Mouse (Mus musculus) liver, embryonic 15.5 days (tissue): ENCODE measurements at regions not wholly inside any gene's neighbourhood (a gene's known extent, or its start where the extent isn't known, plus 50 kb on each side); places are given as distances from the start of the nearest gene placed in this dataset.

Experiments
- ATAC-seq: fragments of 200-750 bp; cut with Nextera tagmentation; 2 replicates; pipeline ENCODE4 v1.8.0; 2017; ENCODE audit warnings: moderate number of reproducible peaks, mild to moderate bottlenecking, moderate library complexity; ENCODE audit not compliant: insufficient read depth
- H3K27ac ChIP-seq: fragments of 300-500 bp; sonication (generic); replicated peaks from 2 replicates; pipeline ENCODE4 v1.5.1; 2015; ENCODE audit warnings: mild to moderate bottlenecking, inconsistent platforms
- H3K27me3 ChIP-seq: fragments of 300-500 bp; sonication (generic); 2 replicates; pipeline ENCODE4 v1.6.1; 2015; ENCODE audit warnings: mild to moderate bottlenecking, inconsistent platforms
- H3K36me3 ChIP-seq: fragments of 300-500 bp; sonication (generic); replicated peaks from 2 replicates; pipeline ENCODE4 v1.6.1; 2015; ENCODE audit warnings: moderate library complexity, mild to moderate bottlenecking, inconsistent platforms
- H3K4me1 ChIP-seq: fragments of 300-500 bp; sonication (generic); replicated peaks from 2 replicates; pipeline ENCODE4 v1.6.1; 2015; ENCODE audit warnings: inconsistent platforms
- H3K4me2 ChIP-seq: fragments of 300-500 bp; sonication (generic); 2 replicates; pipeline ENCODE4 v1.6.1; 2015; ENCODE audit warnings: moderate library complexity, mild to moderate bottlenecking, inconsistent platforms
- H3K4me3 ChIP-seq: fragments of 300-500 bp; sonication (generic); replicated peaks from 2 replicates; pipeline ENCODE4 v1.5.1; 2015; ENCODE audit warnings: mild to moderate bottlenecking, inconsistent platforms
- H3K9ac ChIP-seq: fragments of 300-500 bp; sonication (generic); 2 replicates; pipeline ENCODE4 v1.6.1; 2015; ENCODE audit warnings: moderate library complexity, mild to moderate bottlenecking, inconsistent platforms
- H3K9me3 ChIP-seq: fragments of 300-500 bp; sonication (generic); replicated peaks from 2 replicates; pipeline ENCODE4 v1.6.1; 2016; ENCODE audit warnings: inconsistent platforms
- WGBS: fragments of 180-500 bp; shearing (Covaris S2); methylation state at CpG from one replicate; pipeline ENCODE4 v1.1.7; 2015; ENCODE audit warnings: mixed read lengths; ENCODE audit not compliant: insufficient replicate concordance; 5-methylcytosine and 5-hydroxymethylcytosine counted together

- Histone ChIP-seq H3K4me3 (no peak overlapping the region), H3K9me3 (no peaks in the 10 kb centered on the region), H3K27ac (0 out of 2 replicates have a peak overlapping the region, but pooled peaks have one; percentile 38), H3K36me3 (no peaks in the 10 kb centered on the region), H3K4me1 (peaks cover 4% of the 10 kb centered on the region), H3K27me3 (no peaks in the 10 kb centered on the region), H3K9ac (no peak overlapping the region), H3K4me2 (no peak overlapping the region)
- ATAC-seq: no peak
- WGBS: 66% methylated on average over 6 of the region's 6 CpGs
Measured at GRCm38 (mm10) chr4:9132356-9132755, 893.5 kb upstream of the Car8 start.

GRCm38 (mm10) chr4:9131610-9132009 lies 892.8 kb upstream of the Car8 start:
- 32% methylated on average over 9 of the region's 9 CpGs for WGBS
- no peak overlapping the region for H3K4me3 ChIP-seq
- peaks cover 4% of the 10 kb centered on the region for H3K4me1 ChIP-seq
- peak overlapping the region; percentile 24; the same call in 1 of the 2 replicates for H3K27ac ChIP-seq
- H3K9me3 ChIP-seq: no peaks in the 10 kb centered on the region
- no peak overlapping the region for H3K9ac ChIP-seq
- no peaks in the 10 kb centered on the region for H3K36me3 ChIP-seq
- no peaks in the 10 kb centered on the region for H3K27me3 ChIP-seq
- ATAC-seq: no peak
- no peak overlapping the region for H3K4me2 ChIP-seq

GRCm38 (mm10) chr4:9125236-9125963 lies 886.6 kb upstream of the Car8 start:
- H3K9ac ChIP-seq: no peak overlapping the region
- no peak overlapping the region for H3K4me2 ChIP-seq
- ATAC-seq: no peak
- no peaks in the 10 kb centered on the region for H3K9me3 ChIP-seq
- H3K27me3 ChIP-seq: no peaks in the 10 kb centered on the region
- 37% methylated on average over 11 of the region's 11 CpGs for WGBS
- H3K36me3 ChIP-seq: no peaks in the 10 kb centered on the region
- 0 out of 2 replicates have a peak, but pooled peaks cover 5% of the 10 kb centered on the region for H3K4me1 ChIP-seq
- H3K4me3 ChIP-seq: no peak overlapping the region
- H3K27ac ChIP-seq: no peak overlapping the region

- WGBS: 85% methylated on average over 4 of the region's 4 CpGs
- Histone ChIP-seq H3K9ac (no peak overlapping the region), H3K4me2 (no peak overlapping the region), H3K4me1 (0 out of 2 replicates have a peak, but pooled peaks cover 5% of the 10 kb centered on the region), H3K27ac (no peak overlapping the region), H3K9me3 (no peaks in the 10 kb centered on the region), H3K27me3 (no peaks in the 10 kb centered on the region), H3K4me3 (no peak overlapping the region), H3K36me3 (no peaks in the 10 kb centered on the region)
- ATAC-seq: no peak
Measured at GRCm38 (mm10) chr4:9124586-9125232, 885.9 kb upstream of the Car8 start.

GRCm38 (mm10) chr4:9124109-9124508 lies 885.3 kb upstream of the Car8 start:
- Histone ChIP-seq H3K9me3 (no peaks in the 10 kb centered on the region), H3K4me3 (no peak overlapping the region), H3K36me3 (no peaks in the 10 kb centered on the region), H3K4me2 (no peak overlapping the region), H3K4me1 (0 out of 2 replicates have a peak, but pooled peaks cover 5% of the 10 kb centered on the region), H3K27me3 (no peaks in the 10 kb centered on the region), H3K27ac (no peak overlapping the region), H3K9ac (no peak overlapping the region)
- no peak for ATAC-seq
- WGBS: 54% methylated on average over 5 of the region's 5 CpGs

GRCm38 (mm10) chr4:9123396-9124031 lies 884.7 kb upstream of the Car8 start:
- H3K9ac ChIP-seq: no peak overlapping the region
- H3K27ac ChIP-seq: no peak overlapping the region
- H3K27me3 ChIP-seq: no peaks in the 10 kb centered on the region
- WGBS: 57% methylated on average over 9 of the region's 9 CpGs
- H3K4me2 ChIP-seq: no peak overlapping the region
- no peaks in the 10 kb centered on the region for H3K9me3 ChIP-seq
- no peaks in the 10 kb centered on the region for H3K36me3 ChIP-seq
- H3K4me3 ChIP-seq: no peak overlapping the region
- no peak for ATAC-seq
- H3K4me1 ChIP-seq: 0 out of 2 replicates have a peak, but pooled peaks cover 7% of the 10 kb centered on the region

- ATAC-seq: no peak
- Histone ChIP-seq H3K4me1 (0 out of 2 replicates have a peak, but pooled peaks cover 14% of the 10 kb centered on the region), H3K9me3 (no peaks in the 10 kb centered on the region), H3K36me3 (no peaks in the 10 kb centered on the region), H3K9ac (no peak overlapping the region), H3K4me2 (no peak overlapping the region), H3K4me3 (no peak overlapping the region), H3K27ac (no peak overlapping the region), H3K27me3 (no peaks in the 10 kb centered on the region)
- 55% methylated on average over 10 of the region's 10 CpGs for WGBS
Measured at GRCm38 (mm10) chr4:9122639-9123286, 883.9 kb upstream of the Car8 start.

GRCm38 (mm10) chr4:9116955-9117647 lies 878.3 kb upstream of the Car8 start:
- no peak overlapping the region for H3K9ac ChIP-seq
- no peak overlapping the region for H3K4me3 ChIP-seq
- no peaks in the 10 kb centered on the region for H3K36me3 ChIP-seq
- ATAC-seq: peak; percentile 42; the same call in 1 of the 2 replicates
- no peak overlapping the region for H3K27ac ChIP-seq
- WGBS: 49% methylated on average over 4 of the region's 4 CpGs
- no peak overlapping the region for H3K4me2 ChIP-seq
- H3K9me3 ChIP-seq: no peaks in the 10 kb centered on the region
- H3K4me1 ChIP-seq: peaks cover 13% of the 10 kb centered on the region; the same call in 1 of the 2 replicates
- H3K27me3 ChIP-seq: no peaks in the 10 kb centered on the region

GRCm38 (mm10) chr4:9115874-9116273 lies 877.0 kb upstream of the Car8 start:
- 7% methylated on average over 7 of the region's 7 CpGs for WGBS
- Histone ChIP-seq H3K9me3 (no peaks in the 10 kb centered on the region), H3K4me1 (peaks cover 15% of the 10 kb centered on the region), H3K27ac (no peak overlapping the region), H3K9ac (no peak overlapping the region), H3K4me2 (no peak overlapping the region), H3K27me3 (no peaks in the 10 kb centered on the region), H3K4me3 (no peak overlapping the region), H3K36me3 (no peaks in the 10 kb centered on the region)
- ATAC-seq: no peak

- no peak overlapping the region for H3K4me3 ChIP-seq
- WGBS: 54% methylated on average over 5 of the region's 5 CpGs
- H3K4me2 ChIP-seq: no peak overlapping the region
- peaks cover 23% of the 10 kb centered on the region for H3K4me1 ChIP-seq
- no peak overlapping the region for H3K9ac ChIP-seq
- no peaks in the 10 kb centered on the region for H3K9me3 ChIP-seq
- H3K27me3 ChIP-seq: no peaks in the 10 kb centered on the region
- H3K27ac ChIP-seq: no peak overlapping the region
- no peaks in the 10 kb centered on the region for H3K36me3 ChIP-seq
- no peak for ATAC-seq
Measured at GRCm38 (mm10) chr4:9113982-9114381, 875.1 kb upstream of the Car8 start.
